Mouse (Mus musculus) intestine, embryonic 15.5 days (tissue): ENCODE measurements around the gene Nck2. TPM values are rescaled to one million over a fixed set of nuclear protein-coding genes. Genes with fewer than 3 reads are reported as not detected.

ENCODE experiments used
- ATAC-seq: fragments of 200-750 bp; cut with Nextera tagmentation; 2 replicates; pipeline ENCODE4 v1.8.0; 2017; ENCODE audit warnings: moderate TSS enrichment, moderate library complexity
- H3K27ac ChIP-seq: fragments of 300-500 bp; sonication (generic); 2 replicates; pipeline ENCODE4 v1.5.1; 2015; ENCODE audit warnings: mild to moderate bottlenecking, inconsistent platforms
- H3K27me3 ChIP-seq: fragments of 300-500 bp; sonication (generic); replicated peaks from 2 replicates; pipeline ENCODE4 v1.6.1; 2015; ENCODE audit warnings: inconsistent platforms
- H3K36me3 ChIP-seq: fragments of 300-500 bp; sonication (generic); 2 replicates; pipeline ENCODE4 v1.6.1; 2015; ENCODE audit warnings: inconsistent platforms
- H3K4me1 ChIP-seq: fragments of 300-500 bp; sonication (generic); replicated peaks from 2 replicates; pipeline ENCODE4 v1.6.1; 2015; ENCODE audit warnings: inconsistent platforms
- H3K4me2 ChIP-seq: fragments of 300-500 bp; sonication (generic); replicated peaks from 2 replicates; pipeline ENCODE4 v1.6.1; 2015; ENCODE audit warnings: mild to moderate bottlenecking, inconsistent platforms
- H3K4me3 ChIP-seq: fragments of 300-500 bp; sonication (generic); replicated peaks from 2 replicates; pipeline ENCODE4 v1.5.1; 2015; ENCODE audit warnings: inconsistent platforms
- H3K9ac ChIP-seq: fragments of 300-500 bp; sonication (generic); 2 replicates; pipeline ENCODE4 v1.6.1; 2015; ENCODE audit warnings: inconsistent platforms
- H3K9me3 ChIP-seq: fragments of 300-500 bp; sonication (generic); 2 replicates; pipeline ENCODE4 v1.6.1; 2016; ENCODE audit warnings: inconsistent platforms
- WGBS: fragments of 180-500 bp; shearing (Covaris S2); methylation state at CpG from one replicate; pipeline ENCODE4 v1.1.7; 2015; 5-methylcytosine and 5-hydroxymethylcytosine counted together
- polyA plus RNA-seq: library from polyadenylated mRNA; unstranded; fragments of >200 nt; fragmentation: Nextera tagmentation; extraction: Ambion mirVana; gene quantifications from 2 replicates; pipeline ENCODE4 v1.2.1, GENCODE M21; 2015

Nck2 gene
- polyA plus RNA-seq, 1 experiment from 2014 or later = 31.6 TPM

DNA sequence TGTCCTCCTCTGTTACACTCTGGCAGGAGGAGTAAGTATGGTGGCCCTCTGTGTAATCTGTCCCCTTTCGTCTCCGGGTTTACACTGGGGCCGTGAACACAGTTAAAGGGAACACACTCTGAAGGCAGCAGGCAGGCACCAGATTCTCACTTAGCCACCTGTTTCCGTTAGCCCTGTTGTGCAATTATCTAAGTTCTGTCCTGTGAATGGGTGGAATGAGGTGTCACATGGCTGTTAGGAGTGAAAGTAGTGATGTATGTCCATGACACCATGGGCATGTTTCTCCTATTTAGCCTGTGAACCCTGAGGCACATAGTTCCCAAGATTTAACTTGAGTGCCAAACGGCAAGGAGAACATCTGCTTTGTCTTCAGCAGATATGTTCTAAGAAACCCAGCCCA, 55.7 kb downstream of the Nck2 start:
- Histone ChIP-seq H3K27me3 (no peaks in the 10 kb centered on the region), H3K9ac (no peak overlapping the region), H3K36me3 (no peaks in the 10 kb centered on the region), H3K4me1 (peaks cover 8% of the 10 kb centered on the region), H3K9me3 (no peaks in the 10 kb centered on the region), H3K4me2 (no peak overlapping the region), H3K27ac (no peak overlapping the region), H3K4me3 (no peak overlapping the region)
- WGBS = 71% methylated on average over 5 of the region's 5 CpGs
- no peak for ATAC-seq

GRCm38 (mm10) chr1:43501143-43501919, 57.0 kb downstream of the Nck2 start:
- Histone ChIP-seq H3K36me3 (no peaks in the 10 kb centered on the region), H3K27ac (no peak overlapping the region), H3K4me3 (no peak overlapping the region), H3K27me3 (no peaks in the 10 kb centered on the region), H3K9ac (no peak overlapping the region), H3K4me1 (peaks cover 8% of the 10 kb centered on the region), H3K9me3 (no peaks in the 10 kb centered on the region), H3K4me2 (no peak overlapping the region)
- 75% methylated on average over 6 of the region's 6 CpGs for WGBS
- no peak for ATAC-seq

DNA sequence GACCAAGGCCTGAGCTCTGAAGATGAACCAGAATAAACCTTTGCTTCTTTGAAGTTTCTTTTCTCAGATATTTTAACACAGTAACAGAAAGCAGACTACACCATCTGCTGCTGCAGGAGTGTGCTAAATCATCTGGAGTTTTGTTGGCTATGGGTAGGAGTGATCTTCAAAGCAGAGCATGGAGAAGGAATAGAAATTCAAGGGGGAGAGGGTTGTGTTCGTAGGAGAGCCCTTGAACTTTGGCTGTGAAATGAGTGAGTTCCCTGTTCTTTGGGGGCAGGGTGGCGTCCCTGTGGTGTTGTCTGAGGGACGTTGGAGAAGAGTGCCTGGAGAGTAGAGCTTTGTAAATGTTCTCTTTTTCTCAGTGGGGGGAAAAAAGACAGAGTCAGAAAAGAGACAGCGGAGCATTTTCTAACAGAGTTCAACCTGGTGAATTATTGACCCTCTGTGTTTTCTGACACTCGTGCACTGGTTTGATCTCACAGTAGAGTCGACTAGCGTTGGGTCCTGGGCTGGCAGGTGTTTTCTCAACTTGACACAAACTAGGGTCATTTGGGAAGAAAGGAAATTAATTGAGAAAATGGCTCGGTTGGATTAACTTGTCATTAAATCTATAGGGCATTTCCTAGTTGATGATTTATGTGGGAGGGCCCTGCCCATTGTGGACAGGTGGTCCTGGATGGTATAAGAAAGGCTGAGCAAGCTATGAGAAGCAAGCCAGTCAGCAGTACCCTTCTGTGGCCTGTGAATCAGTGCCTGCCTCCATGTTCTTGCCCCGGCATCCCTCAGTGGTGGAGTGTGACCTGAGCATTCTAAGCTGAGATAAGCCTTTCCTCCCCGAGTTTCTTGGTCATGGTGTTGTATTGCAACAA, 57.8 kb downstream of the Nck2 start:
- no peak for ATAC-seq
- H3K27me3 ChIP-seq = no peaks in the 10 kb centered on the region
- H3K9me3 ChIP-seq = no peaks in the 10 kb centered on the region
- H3K36me3 ChIP-seq = no peaks in the 10 kb centered on the region
- no peak overlapping the region for H3K4me3 ChIP-seq
- WGBS = 54% methylated on average over 10 of the region's 10 CpGs
- no peak overlapping the region for H3K4me2 ChIP-seq
- H3K27ac ChIP-seq = no peak overlapping the region
- H3K9ac ChIP-seq = no peak overlapping the region
- H3K4me1 ChIP-seq = peaks cover 8% of the 10 kb centered on the region

DNA sequence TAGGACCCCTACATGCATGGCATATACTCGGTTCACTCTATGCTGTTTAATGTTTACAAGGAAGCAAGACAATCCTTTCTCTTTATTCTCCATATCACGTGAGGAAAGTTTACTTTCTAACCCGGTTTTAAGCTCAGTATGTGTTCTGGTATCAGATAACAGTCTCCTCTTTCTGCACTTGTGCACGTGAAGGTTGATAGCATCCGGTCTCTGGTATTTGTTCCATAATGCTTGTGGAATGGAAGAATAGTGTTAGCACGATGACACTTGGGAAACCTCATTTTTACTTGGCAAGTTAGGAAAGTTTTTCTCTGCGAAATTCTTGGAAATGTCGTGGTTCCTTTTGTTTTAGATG, 58.4 kb downstream of the Nck2 start:
- 49% methylated on average over 8 of the region's 8 CpGs for WGBS
- no peak for ATAC-seq
- no peaks in the 10 kb centered on the region for H3K36me3 ChIP-seq
- no peak overlapping the region for H3K27ac ChIP-seq
- H3K4me2 ChIP-seq = no peak overlapping the region
- no peaks in the 10 kb centered on the region for H3K9me3 ChIP-seq
- H3K27me3 ChIP-seq = no peaks in the 10 kb centered on the region
- H3K9ac ChIP-seq = no peak overlapping the region
- peaks cover 8% of the 10 kb centered on the region for H3K4me1 ChIP-seq
- H3K4me3 ChIP-seq = no peak overlapping the region

- Histone ChIP-seq H3K9ac (no peak overlapping the region), H3K4me2 (no peak overlapping the region), H3K27me3 (no peaks in the 10 kb centered on the region), H3K9me3 (no peaks in the 10 kb centered on the region), H3K4me3 (no peak overlapping the region), H3K27ac (no peak overlapping the region), H3K36me3 (no peaks in the 10 kb centered on the region), H3K4me1 (peaks cover 8% of the 10 kb centered on the region)
- no peak for ATAC-seq
- 79% methylated on average over 2 of the region's 2 CpGs for WGBS
Observed at GRCm38 (mm10) chr1:43503261-43503660, 58.9 kb downstream of the Nck2 start.

DNA sequence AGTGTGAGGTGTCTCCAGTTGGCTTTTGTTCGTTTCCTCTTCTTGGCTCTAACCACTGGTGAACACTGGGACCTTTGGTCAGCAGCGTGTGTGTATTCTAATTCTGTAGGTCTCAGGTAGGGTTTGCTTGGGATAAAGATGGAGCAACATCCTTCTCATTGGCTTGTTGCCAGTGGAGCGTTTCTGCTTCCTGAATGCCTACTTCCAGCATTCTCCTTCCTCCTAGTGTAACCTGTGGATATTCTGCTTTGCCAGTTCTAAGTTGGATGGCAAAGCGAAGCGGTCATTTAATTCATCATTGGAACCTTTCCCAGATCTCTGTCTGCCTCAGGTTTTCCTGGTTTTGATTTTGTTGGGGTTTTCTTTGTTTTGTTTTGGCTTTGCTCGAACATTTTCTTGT, 59.3 kb downstream of the Nck2 start:
- no peak overlapping the region for H3K4me2 ChIP-seq
- H3K4me3 ChIP-seq = no peak overlapping the region
- H3K9me3 ChIP-seq = no peaks in the 10 kb centered on the region
- peaks cover 8% of the 10 kb centered on the region for H3K4me1 ChIP-seq
- H3K36me3 ChIP-seq = no peaks in the 10 kb centered on the region
- 79% methylated on average over 6 of the region's 6 CpGs for WGBS
- H3K27me3 ChIP-seq = no peaks in the 10 kb centered on the region
- ATAC-seq = no peak
- H3K27ac ChIP-seq = no peak overlapping the region
- no peak overlapping the region for H3K9ac ChIP-seq

DNA sequence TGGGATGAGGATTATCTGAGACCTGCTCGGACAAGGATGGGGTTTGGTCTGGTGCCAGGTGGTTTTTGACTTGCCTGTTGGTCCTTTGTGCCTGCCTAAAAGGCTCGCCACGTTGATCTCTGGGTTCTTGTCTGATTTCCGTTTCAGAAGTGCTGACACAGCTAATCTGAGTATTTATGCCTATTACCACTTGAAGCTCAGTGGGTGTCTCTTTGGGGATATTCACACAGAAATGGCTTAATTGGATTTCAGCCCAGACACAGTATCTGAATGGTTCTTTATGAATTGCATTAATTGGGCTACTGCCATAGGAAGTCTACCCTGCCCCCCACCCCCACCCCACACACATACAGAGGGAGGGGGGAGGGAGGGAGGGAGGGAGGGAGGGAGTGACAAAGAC, 59.9 kb downstream of the Nck2 start:
- no peak overlapping the region for H3K9ac ChIP-seq
- H3K4me2 ChIP-seq = no peak overlapping the region
- H3K4me1 ChIP-seq = peaks cover 8% of the 10 kb centered on the region
- WGBS = 54% methylated on average over 4 of the region's 4 CpGs
- no peak overlapping the region for H3K4me3 ChIP-seq
- H3K9me3 ChIP-seq = no peaks in the 10 kb centered on the region
- H3K27ac ChIP-seq = no peak overlapping the region
- ATAC-seq = peak; percentile 23; the same call in 1 of the 2 replicates
- H3K36me3 ChIP-seq = no peaks in the 10 kb centered on the region
- H3K27me3 ChIP-seq = no peaks in the 10 kb centered on the region

GRCm38 (mm10) chr1:43506638-43507037, 62.3 kb downstream of the Nck2 start:
- Histone ChIP-seq H3K27ac (no peak overlapping the region), H3K4me1 (peaks cover 8% of the 10 kb centered on the region), H3K4me2 (no peak overlapping the region), H3K27me3 (no peaks in the 10 kb centered on the region), H3K4me3 (no peak overlapping the region), H3K9me3 (no peaks in the 10 kb centered on the region), H3K9ac (no peak overlapping the region), H3K36me3 (no peaks in the 10 kb centered on the region)
- no peak for ATAC-seq
- 79% methylated on average over 3 of the region's 3 CpGs for WGBS

GRCm38 (mm10) chr1:43507809-43508208, 63.4 kb downstream of the Nck2 start:
- no peaks in the 10 kb centered on the region for H3K9me3 ChIP-seq
- no peaks in the 10 kb centered on the region for H3K27me3 ChIP-seq
- no peak overlapping the region for H3K27ac ChIP-seq
- no peaks in the 10 kb centered on the region for H3K36me3 ChIP-seq
- no peak for ATAC-seq
- H3K4me1 ChIP-seq = peaks cover 4% of the 10 kb centered on the region
- no peak overlapping the region for H3K4me3 ChIP-seq
- WGBS = 83% methylated on average over 1 of the region's 1 CpGs
- no peak overlapping the region for H3K4me2 ChIP-seq
- no peak overlapping the region for H3K9ac ChIP-seq

DNA sequence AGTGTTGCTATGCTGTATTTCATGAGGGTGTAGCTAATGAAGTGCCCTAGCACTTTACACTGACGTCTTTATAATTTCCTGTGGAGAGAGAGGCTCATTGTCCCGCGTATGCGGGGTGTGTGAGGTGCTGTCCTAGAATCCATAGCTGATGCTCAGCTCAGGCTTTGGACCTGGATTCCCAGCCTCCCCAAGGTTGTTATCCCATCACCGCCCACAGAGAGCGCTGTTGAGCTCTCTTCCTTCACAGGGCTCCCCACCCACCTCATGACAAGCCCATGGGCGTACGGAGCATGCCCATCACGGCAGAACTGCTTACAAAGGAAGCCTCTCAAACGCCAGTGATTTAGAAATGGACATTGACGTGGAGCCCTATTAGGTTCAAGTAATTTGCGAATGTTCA, 66.9 kb downstream of the Nck2 start:
- Histone ChIP-seq H3K4me1 (no peaks in the 10 kb centered on the region), H3K27me3 (no peaks in the 10 kb centered on the region), H3K4me3 (no peak overlapping the region), H3K36me3 (no peaks in the 10 kb centered on the region), H3K9me3 (no peaks in the 10 kb centered on the region), H3K9ac (no peak overlapping the region), H3K4me2 (no peak overlapping the region), H3K27ac (no peak overlapping the region)
- no peak for ATAC-seq
- 86% methylated on average over 12 of the region's 12 CpGs for WGBS

- H3K27ac ChIP-seq = no peak overlapping the region
- H3K4me3 ChIP-seq = no peak overlapping the region
- no peaks in the 10 kb centered on the region for H3K36me3 ChIP-seq
- H3K4me1 ChIP-seq = no peaks in the 10 kb centered on the region
- no peaks in the 10 kb centered on the region for H3K27me3 ChIP-seq
- no peak for ATAC-seq
- H3K4me2 ChIP-seq = no peak overlapping the region
- H3K9ac ChIP-seq = no peak overlapping the region
- 95% methylated on average over 8 of the region's 8 CpGs for WGBS
- H3K9me3 ChIP-seq = no peaks in the 10 kb centered on the region
Observed at GRCm38 (mm10) chr1:43511667-43512066, 67.3 kb downstream of the Nck2 start.

DNA sequence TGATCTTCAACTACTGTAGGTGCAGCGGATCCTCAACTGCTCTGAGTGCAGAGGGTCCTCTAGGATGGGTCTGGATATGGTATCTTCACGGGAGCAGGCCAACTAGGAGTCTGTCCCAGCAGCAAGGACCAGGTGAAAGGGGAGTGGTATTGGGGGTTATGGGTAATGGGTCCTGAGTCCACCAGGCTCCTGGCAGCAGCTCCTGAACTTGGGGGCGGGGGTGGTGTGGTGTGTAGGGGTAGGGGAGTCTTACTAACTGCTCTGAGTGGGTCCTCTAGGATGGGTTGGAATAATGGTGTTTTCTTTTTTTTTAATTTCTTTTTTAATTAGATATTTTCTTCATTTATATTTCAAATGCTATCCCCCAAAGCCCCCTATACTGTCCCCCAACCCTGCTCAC, 73.0 kb downstream of the Nck2 start:
- no peak overlapping the region for H3K4me3 ChIP-seq
- WGBS = 98% methylated on average over 3 of the region's 3 CpGs
- H3K9me3 ChIP-seq = no peaks in the 10 kb centered on the region
- no peaks in the 10 kb centered on the region for H3K27me3 ChIP-seq
- no peak overlapping the region for H3K4me2 ChIP-seq
- H3K4me1 ChIP-seq = 0 out of 2 replicates have a peak, but pooled peaks cover 3% of the 10 kb centered on the region
- no peak overlapping the region for H3K27ac ChIP-seq
- H3K9ac ChIP-seq = no peak overlapping the region
- no peak for ATAC-seq
- no peaks in the 10 kb centered on the region for H3K36me3 ChIP-seq
